15 mouse cellular contexts compared by ENCODE assay signal in genomic region chr15:27477159-27477558, GRCm38 (mm10). TPM values are rescaled to one million over a fixed set of nuclear protein-coding genes. Genes with fewer than 3 reads are reported as not detected.
A peak's percentile ranks its signal among the peaks of the same experiment; 100 is the strongest.
DNase-seq lines count a peak whose midpoint lies in the region; ATAC-seq and TF ChIP-seq lines count a peak whose summit lies in the region.
"Had no signal": no experiment of that assay in that cellular context is flagged by ENCODE, and none has a peak within 500 bp of the region (broad histone marks: within the 10 kb centered on the region; RNA-seq: fewer than 3 reads in every experiment).

No protein-coding gene starts in this region.

- no peak for TF ChIP-seq POLR2A in CH12.LX (IDR thresholded peaks at IDR 0.05; ENCODE audit: low read depth, low read length)

- no peaks in the 10 kb centered on the region for H3K79me2 ChIP-seq in CH12.LX (replicated peaks; ENCODE audit: control insufficient read depth, extremely low read depth, insufficient read depth, poor library complexity, severe bottlenecking)

- dilution Hi-C loops in CH12.LX (cut with MboI; ENCODE audit: extremely low pct_ligation_motif_present, extremely low pct_unique_long_range_greater_than_20kb, low sequenced_read_pairs): no loop called here

- no peak for TF ChIP-seq CTCF in CH12.LX (conservative IDR thresholded peaks at IDR 0.05 in 1 of 2, IDR thresholded peaks at IDR 0.05 in 1 of 2; ENCODE audit: low read depth in 2 of 2, low read length in 2 of 2)

- peaks cover 50% of the 10 kb centered on the region for H3K4me1 ChIP-seq in heart, embryonic 12.5 days (replicated peaks)
- H3K4me1 ChIP-seq in heart, embryonic 10.5 days: peaks cover 41% of the 10 kb centered on the region
- H3K4me1 ChIP-seq in CH12.LX (ENCODE audit: control insufficient read depth in 1 of 2, insufficient read depth in 2 of 2): peaks cover 11 to 27% of the 10 kb centered on the region in 2 experiments
- peaks cover 67% of the 10 kb centered on the region for H3K4me1 ChIP-seq in liver, embryonic 15.5 days (replicated peaks)
- H3K4me1 ChIP-seq in hindbrain, embryonic 11.5 days (replicated peaks; ENCODE audit: control insufficient read depth, insufficient read depth, low read length): no peaks in the 10 kb centered on the region

- H3K9me3 ChIP-seq in heart, embryonic 12.5 days (replicated peaks): no peaks in the 10 kb centered on the region
- H3K9me3 ChIP-seq in heart, embryonic 10.5 days: no peaks in the 10 kb centered on the region
- H3K9me3 ChIP-seq in CH12.LX (replicated peaks; ENCODE audit: low read length): no peaks in the 10 kb centered on the region
- H3K9me3 ChIP-seq in liver, embryonic 15.5 days (replicated peaks): no peaks in the 10 kb centered on the region
- no peaks in the 10 kb centered on the region for H3K9me3 ChIP-seq in hindbrain, embryonic 11.5 days (ENCODE audit: control insufficient read depth, low read length)
- H3K9me3 ChIP-seq: forebrain, embryonic 12.5 days; midbrain, embryonic 10.5 days; neural tube, embryonic 13.5 days had no signal

- TF ChIP-seq EP300 in CH12.LX (IDR thresholded peaks at IDR 0.05; ENCODE audit: low read length): no peak

- WGBS in heart, embryonic 12.5 days: 69% methylated on average over 9 of the region's 9 CpGs
- 71% methylated on average over 9 of the region's 9 CpGs for WGBS in heart, embryonic 10.5 days
- WGBS in liver, embryonic 15.5 days (ENCODE audit: insufficient replicate concordance): 89% methylated on average over 9 of the region's 9 CpGs
- 97% methylated on average over 9 of the region's 9 CpGs for WGBS in hindbrain, embryonic 11.5 days

- in situ Hi-C loops in CH12.LX (cut with MboI; ENCODE audit: low pct_ligation_motif_present, low pct_unique_long_range_greater_than_20kb, low sequenced_read_pairs): no loop called here

- no peak overlapping the region for H3K4me3 ChIP-seq in heart, embryonic 12.5 days
- H3K4me3 ChIP-seq in heart, embryonic 10.5 days: no peak overlapping the region
- no peak overlapping the region for H3K4me3 ChIP-seq in CH12.LX (replicated peaks in 1 of 3; ENCODE audit: low read depth in 2 of 3, low read length in 2 of 3, poor library complexity in 1 of 3)
- no peak overlapping the region for H3K4me3 ChIP-seq in liver, embryonic 15.5 days (replicated peaks)
- no peak overlapping the region for H3K4me3 ChIP-seq in hindbrain, embryonic 11.5 days (ENCODE audit: low read depth, low read length)
- H3K4me3 ChIP-seq: forebrain, embryonic 12.5 days; midbrain, embryonic 10.5 days; neural tube, embryonic 13.5 days had no signal

- no peaks in the 10 kb centered on the region for H3K36me3 ChIP-seq in heart, embryonic 12.5 days
- no peaks in the 10 kb centered on the region for H3K36me3 ChIP-seq in heart, embryonic 10.5 days
- H3K36me3 ChIP-seq in CH12.LX (replicated peaks in 1 of 2; ENCODE audit: control insufficient read depth in 1 of 2, insufficient read depth in 1 of 2, low read length in 1 of 2): peaks cover 0 to 10% of the 10 kb centered on the region in 2 experiments
- H3K36me3 ChIP-seq in liver, embryonic 15.5 days (replicated peaks): peaks cover 12% of the 10 kb centered on the region
- no peaks in the 10 kb centered on the region for H3K36me3 ChIP-seq in hindbrain, embryonic 11.5 days (ENCODE audit: control insufficient read depth, insufficient read depth, low read length)
- H3K36me3 ChIP-seq: forebrain, embryonic 12.5 days; midbrain, embryonic 10.5 days had no signal

- DNase-seq in cerebellum, adult 9-11 months: peak; percentile 7
- no peak for DNase-seq in cerebellum, postnatal 4 days (ENCODE audit: low spot score in 2 of 2)
- DNase-seq in heart, embryonic 10.5 days (ENCODE audit: low spot score): no peak
- DNase-seq in CH12.LX (ENCODE audit: extremely low read depth): no peak
- DNase-seq in yolk sac, embryonic 10.5 days (ENCODE audit: low spot score): no peak
- DNase-seq in hindbrain, embryonic 11.5 days (ENCODE audit: low spot score): no peak
- DNase-seq: cerebellum, adult 11 months; kidney, postnatal 4 days; right cerebral cortex, postnatal 14 days had no signal

- ATAC-seq in heart, embryonic 12.5 days (ENCODE audit: insufficient number of reproducible peaks, low FRiP score): no peak
- no peak for ATAC-seq in liver, embryonic 15.5 days (ENCODE audit: insufficient read depth)
- ATAC-seq in hindbrain, embryonic 11.5 days (ENCODE audit: low FRiP score): no peak
- ATAC-seq: hindbrain, postnatal 0 days had no signal

- H3K4me2 ChIP-seq in heart, embryonic 12.5 days: peak overlapping the region; percentile 6
- H3K4me2 ChIP-seq in CH12.LX (ENCODE audit: insufficient read depth, low read depth, poor library complexity, severe bottlenecking): peak overlapping the region; percentile 4; the same call in 1 of the 2 replicates
- peak overlapping the region; percentile 35; the same call in 1 of the 2 replicates for H3K4me2 ChIP-seq in liver, embryonic 15.5 days
- no peak overlapping the region for H3K4me2 ChIP-seq in hindbrain, embryonic 11.5 days (replicated peaks; ENCODE audit: low read depth, low read length)
- H3K4me2 ChIP-seq: forebrain, embryonic 12.5 days; neural tube, embryonic 13.5 days had no signal

- H3K9ac ChIP-seq in heart, embryonic 12.5 days: no peak overlapping the region
- H3K9ac ChIP-seq in CH12.LX (ENCODE audit: insufficient read depth, low read depth): no peak overlapping the region
- no peak overlapping the region; the same call in 1 of the 2 replicates for H3K9ac ChIP-seq in liver, embryonic 15.5 days
- H3K9ac ChIP-seq in hindbrain, embryonic 11.5 days (ENCODE audit: low read depth, low read length): no peak overlapping the region
- H3K9ac ChIP-seq: forebrain, embryonic 12.5 days; neural tube, embryonic 13.5 days had no signal

- no peak overlapping the region for H3K27ac ChIP-seq in heart, embryonic 12.5 days (ENCODE audit: poor library complexity, severe bottlenecking)
- no peak overlapping the region for H3K27ac ChIP-seq in heart, embryonic 10.5 days
- H3K27ac ChIP-seq in CH12.LX (ENCODE audit: insufficient read depth, low read depth): no peak overlapping the region
- H3K27ac ChIP-seq in liver, embryonic 15.5 days (replicated peaks): peak overlapping the region; percentile 73
- H3K27ac ChIP-seq in hindbrain, embryonic 11.5 days (ENCODE audit: low read depth, low read length): no peak overlapping the region
- H3K27ac ChIP-seq: forebrain, embryonic 12.5 days; hindbrain, postnatal 0 days; midbrain, embryonic 10.5 days; neural tube, embryonic 13.5 days had no signal

- H3K27me3 ChIP-seq in heart, embryonic 12.5 days (replicated peaks): no peaks in the 10 kb centered on the region
- no peaks in the 10 kb centered on the region for H3K27me3 ChIP-seq in heart, embryonic 10.5 days (ENCODE audit: insufficient read depth, poor library complexity, severe bottlenecking)
- no peaks in the 10 kb centered on the region for H3K27me3 ChIP-seq in CH12.LX (replicated peaks)
- no peaks in the 10 kb centered on the region for H3K27me3 ChIP-seq in liver, embryonic 15.5 days
- no peaks in the 10 kb centered on the region for H3K27me3 ChIP-seq in hindbrain, embryonic 11.5 days (ENCODE audit: control insufficient read depth, insufficient read depth, low read length)
- H3K27me3 ChIP-seq: forebrain, embryonic 12.5 days; neural tube, embryonic 13.5 days had no signal

- TF ChIP-seq RAD21 in CH12.LX (IDR thresholded peaks at IDR 0.05; ENCODE audit: low read depth, low read length): no peak

TF ChIP-seq in CH12.LX, 34 proteins besides CTCF, POLR2A, EP300 and RAD21:
- TF ChIP-seq USF2 (conservative IDR thresholded peaks at IDR 0.05; ENCODE audit: low read depth, low read length) (no peak), ZKSCAN1 (IDR thresholded peaks at IDR 0.05; ENCODE audit: borderline replicate concordance, low read depth, low read length) (no peak), TCF12 (IDR thresholded peaks at IDR 0.05; ENCODE audit: low read depth, low read length) (no peak), MEF2A (IDR thresholded peaks at IDR 0.05; ENCODE audit: borderline replicate concordance, low read depth, low read length) (no peak), PAX5 (IDR thresholded peaks at IDR 0.05; ENCODE audit: low read length) (no peak)
TF ChIP-seq in CH12.LX: peak in this region for 0.

RNA-seq across cellular contexts. Expression of gene Ank, which starts 10.7 kb away (rescaled TPM):
- polyA plus RNA-seq in heart, embryonic 12.5 days (2016; fragmentation: Nextera tagmentation; extraction: Ambion mirVana): 12.6 and 14.7 TPM in 2 replicates
- polyA plus RNA-seq in heart, embryonic 10.5 days (2016; fragmentation: Nextera tagmentation; extraction: Ambion mirVana): 8.4 and 11.0 TPM in 2 replicates
- total RNA-seq in CH12.LX (2012; rRNA removed): 2.3 and 4.6 TPM in 2 replicates
- 6.4 and 8.6 TPM in 2 replicates for total RNA-seq in CH12.LX (2014; rRNA removed)
- 8.1 and 12.4 TPM in 2 replicates for polyA plus RNA-seq in CH12.LX (2012; ENCODE audit: insufficient read length, low read depth)
- polyA plus RNA-seq in liver, embryonic 15.5 days (2015; fragmentation: Nextera tagmentation; extraction: Ambion mirVana): 10.5 and 10.8 TPM in 2 replicates
- 12.1 and 13.9 TPM in 2 replicates for polyA plus RNA-seq in hindbrain, embryonic 11.5 days (2014; fragmentation: Nextera tagmentation; extraction: Ambion mirVana)
